Mouse (Mus musculus): Measurements from ENCODE around the gene Rhox6. TPM values are rescaled to one million over a fixed set of nuclear protein-coding genes. Genes with fewer than 3 reads are reported as not detected.
"Not testable (repeated sequence)": the region's sequence is repeated elsewhere in the genome, so short reads cannot be mapped to it uniquely, and the experiment has no call there.

Gene Rhox6
- total RNA-seq (2021): not detected
- long read RNA-seq, experiment 1: 0 reads
- long read RNA-seq, experiment 2: 0 reads

DNA sequence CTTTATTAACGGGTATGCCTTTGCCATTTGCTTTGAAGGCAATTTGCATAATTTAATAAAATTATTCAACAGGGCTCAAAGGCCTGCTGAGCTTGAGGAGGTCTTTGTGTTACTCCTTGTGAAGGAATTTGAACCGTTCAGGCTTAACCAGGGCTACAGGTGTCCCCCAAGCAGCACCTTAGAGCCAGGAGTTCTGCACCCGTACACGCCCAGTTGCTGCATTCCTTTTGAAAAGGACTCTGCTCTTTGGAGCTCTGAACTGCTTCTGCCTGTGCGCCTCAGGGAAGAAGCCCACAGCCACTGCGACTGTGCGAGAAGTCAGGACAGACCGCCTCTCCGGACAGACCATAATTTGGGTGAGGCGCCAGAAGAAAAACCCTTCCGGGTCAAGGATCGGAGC, at the start of gene Rhox6:
Gene Rhox6, plus strand, starts transcription at position 301 of the 400 bp plus-strand sequence.
- not testable (repeated sequence) for DNase-seq

DNA sequence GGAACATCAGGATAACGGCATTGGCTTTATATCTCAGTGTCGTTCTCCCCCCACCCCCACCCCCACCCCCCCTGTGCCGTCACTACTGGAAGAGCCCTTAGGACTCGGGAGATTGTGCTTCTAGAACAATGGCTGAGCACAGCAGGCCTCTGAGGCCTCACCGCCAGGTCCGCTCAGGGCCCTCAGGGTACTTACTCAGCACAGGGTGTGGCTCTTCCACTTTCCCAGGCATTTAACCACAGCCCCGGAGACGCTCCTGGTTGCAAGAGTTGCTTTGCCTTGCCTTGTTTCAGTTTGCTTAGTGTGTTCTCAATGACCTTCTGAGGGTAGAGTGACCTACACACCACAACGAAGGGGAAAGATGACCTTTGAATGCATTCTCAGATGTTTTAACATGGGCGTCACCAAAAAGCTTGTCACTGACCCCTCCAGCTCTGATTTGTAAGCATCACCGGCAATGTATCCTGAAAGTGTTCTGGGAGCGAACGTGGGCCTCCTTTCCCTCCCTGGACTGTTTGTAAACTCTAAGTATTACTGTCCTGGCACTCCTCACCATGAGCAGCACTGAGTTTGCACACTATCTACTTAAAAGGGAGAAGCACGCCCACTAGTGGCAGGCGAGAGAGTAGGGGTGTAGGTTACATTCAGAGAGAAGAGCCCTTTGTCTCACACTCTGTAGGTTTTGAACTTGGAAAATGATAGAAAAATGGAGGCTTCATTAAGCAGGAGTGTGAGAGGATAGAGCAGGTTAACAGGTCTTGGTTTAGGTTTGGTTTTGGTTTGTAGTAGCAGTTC, 19.2 kb upstream of the Rhox6 start:
- DNase-seq: no peak

DNA sequence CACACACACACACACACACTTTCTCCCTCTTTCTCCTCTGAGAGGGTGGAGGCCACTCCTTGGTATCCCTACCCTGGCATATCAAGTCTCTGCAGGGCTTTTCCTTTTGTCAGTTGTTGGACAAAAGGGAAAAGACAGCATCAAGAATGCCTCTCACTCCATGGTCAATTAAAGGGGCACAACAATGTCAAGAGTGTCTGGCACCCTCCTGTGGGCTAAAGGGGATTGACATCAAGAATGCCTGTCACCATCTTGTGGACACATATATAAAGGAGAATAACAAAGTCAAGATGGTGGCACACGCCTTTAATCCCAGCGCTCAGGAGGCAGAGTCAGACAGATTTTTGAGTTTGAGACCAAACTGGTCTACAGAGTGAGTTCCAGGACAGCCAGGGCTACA, 17.3 kb upstream of the Rhox6 start:
- DNase-seq: no peak

DNA sequence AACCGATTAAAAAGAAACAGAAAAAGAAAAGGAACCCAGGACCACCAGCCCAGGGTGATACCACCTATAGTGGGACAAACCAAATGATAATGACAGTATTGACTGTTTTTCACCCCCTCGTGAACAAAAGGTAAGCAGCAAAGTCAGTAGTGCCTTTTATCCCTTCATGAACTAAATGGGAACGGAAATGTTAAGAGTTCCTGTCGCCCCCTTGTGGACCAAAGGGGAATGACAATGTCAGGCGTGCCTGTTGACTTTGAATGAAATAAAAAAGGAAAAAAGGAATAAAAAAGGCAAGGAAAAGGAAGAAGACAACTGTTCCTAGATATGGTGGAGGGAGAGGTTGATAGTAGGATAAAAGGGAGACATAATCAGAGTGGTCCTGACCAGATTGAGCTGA, 15.5 kb upstream of the Rhox6 start:
- peak; percentile 55 for DNase-seq

DNA sequence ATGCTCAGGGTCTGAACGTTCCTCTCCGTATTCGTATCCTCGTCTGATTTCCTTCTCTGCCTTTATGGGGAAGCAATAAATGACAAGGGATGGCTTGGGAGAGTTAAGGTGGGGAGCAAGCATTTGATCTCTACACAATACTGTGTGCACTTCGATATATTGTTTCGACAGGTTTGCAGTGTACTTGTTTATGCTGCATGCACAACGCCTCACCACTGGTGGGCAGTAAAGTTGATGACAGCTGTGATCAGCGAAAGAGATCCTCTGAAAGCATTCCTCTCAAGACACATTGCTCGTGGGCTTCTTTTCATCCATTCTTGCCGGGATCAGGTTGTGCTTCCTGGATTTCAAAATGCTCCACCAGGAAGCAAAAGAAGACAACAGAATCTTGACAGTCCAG, 11.0 kb upstream of the Rhox6 start:
- no peak for DNase-seq

DNA sequence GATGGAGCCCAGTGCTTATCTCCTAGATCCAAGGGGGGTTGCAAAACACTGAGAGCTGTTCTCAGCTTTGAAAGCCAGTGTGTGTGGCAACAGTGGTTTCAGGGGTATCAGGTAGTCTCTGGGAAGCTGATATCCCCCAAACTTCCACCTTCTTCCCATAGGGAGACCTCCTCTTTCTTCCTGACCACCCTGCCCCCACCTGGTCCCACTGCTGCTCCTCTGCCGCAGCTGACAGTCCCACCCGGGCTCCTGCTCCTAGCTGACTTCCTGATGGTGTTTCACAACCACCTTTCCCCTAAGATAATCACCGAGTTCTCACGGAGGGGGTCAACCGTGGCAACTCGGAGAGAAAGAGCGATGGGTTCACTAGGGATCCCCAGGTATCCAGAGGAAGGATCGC, 4.7 kb downstream of the Rhox6 start, which contains the start of gene Rhox7a:
Gene Rhox7a, plus strand, starts transcription at position 301 of the 400 bp plus-strand sequence.
- not testable (repeated sequence) for DNase-seq

DNA sequence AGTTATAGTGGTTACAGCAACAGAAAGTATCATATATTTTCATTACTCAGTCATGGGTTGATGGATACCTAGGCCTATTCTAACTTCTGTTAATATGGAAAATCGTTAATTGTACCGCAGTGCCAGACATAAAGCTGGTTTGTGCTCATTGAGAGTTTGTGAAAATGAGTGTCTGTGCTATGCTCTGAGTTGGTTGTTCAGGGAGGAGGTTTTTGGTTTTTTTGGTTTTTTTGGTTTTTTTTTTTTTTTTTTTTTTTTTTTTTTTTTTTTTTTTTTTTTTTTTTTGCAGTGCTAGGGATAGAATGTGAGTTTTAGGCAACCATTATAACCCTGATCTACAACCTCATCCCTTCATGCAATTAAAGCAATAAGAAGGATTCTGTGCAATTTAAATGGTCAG, 44.9 kb downstream of the Rhox6 start:
- no peak for DNase-seq

DNA sequence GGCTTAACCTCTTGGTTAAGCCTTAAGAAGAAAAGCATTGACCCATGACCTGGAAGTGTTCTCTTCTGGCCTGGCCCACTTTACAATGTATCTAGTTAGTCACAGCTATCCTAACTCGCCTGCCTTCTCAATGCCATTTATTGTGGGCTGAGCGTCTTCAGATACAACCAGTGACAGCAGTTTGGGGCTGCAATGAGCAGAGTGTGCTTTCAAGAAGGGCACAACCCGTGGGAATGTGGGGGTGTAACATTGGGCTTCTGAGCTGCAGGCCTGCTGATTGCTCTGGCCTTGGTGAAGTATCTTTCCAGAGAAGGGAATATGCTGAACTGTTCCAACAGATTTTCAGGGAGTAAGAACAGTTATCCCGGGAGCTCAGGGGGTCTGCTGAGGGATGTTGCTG, 52.1 kb downstream of the Rhox6 start, which contains the start of gene Rhox8:
Gene Rhox8, minus strand, starts transcription at position 101 of the 400 bp plus-strand sequence.
- DNase-seq: no peak

Other genes starting within 250 kb of the Rhox6 start
- not detected for gene Rhox3f, start 245.9 kb upstream of the Rhox6 start, total RNA-seq (2021)
- not detected for gene Rhox4f, start 219.2 kb upstream of the Rhox6 start, total RNA-seq (2021)
- gene Rhox3g, start 198.3 kb upstream of the Rhox6 start, total RNA-seq (2021): not detected
- gene Rhox2g, start 183.4 kb upstream of the Rhox6 start, total RNA-seq (2021): not detected
- gene Rhox4g, start 175.6 kb upstream of the Rhox6 start, total RNA-seq (2021): not detected
- not detected for gene Rhox3h, start 158.1 kb upstream of the Rhox6 start, total RNA-seq (2021)
- not detected for gene Rhox2h, start 153.6 kb upstream of the Rhox6 start, total RNA-seq (2021)
- gene Rhox5, start 22.1 kb upstream of the Rhox6 start, total RNA-seq (2021): not detected
- not detected for gene Rhox7a, start 4.8 kb downstream of the Rhox6 start, total RNA-seq (2021)
- gene Rhox8, start 52.0 kb downstream of the Rhox6 start, total RNA-seq (2021): not detected
- gene Rhox7b, start 70.3 kb downstream of the Rhox6 start, total RNA-seq (2021): not detected
- not detected for gene Rhox9, start 74.9 kb downstream of the Rhox6 start, total RNA-seq (2021)
- not detected for gene Btg1-ps1, start 191.9 kb downstream of the Rhox6 start, total RNA-seq (2021)
- gene Btg1-ps2, start 216.2 kb downstream of the Rhox6 start, total RNA-seq (2021): not detected
- gene Rhox10, start 239.6 kb downstream of the Rhox6 start, total RNA-seq (2021): not detected